Mouse (Mus musculus) urinary bladder, postnatal 14 days (tissue): ENCODE measurements around the gene Sars2.
"Not testable (repeated sequence)": the region's sequence is repeated elsewhere in the genome, so short reads cannot be mapped to it uniquely, and the experiment has no call there.

ENCODE experiments used
- DNase-seq: peaks from one replicate; pipeline ENCODE4 v3.0.0; 2021; ENCODE audit warnings: low spot score

The Sars2 gene

GRCm38 (mm10) chr7:28741709-28742438 is at the start of gene Sars2, which contains the start of gene Mrps12:
Sars2 (plus strand) TSS chr7:28741992.
Mrps12 (minus strand) TSS chr7:28741820.
- peak; percentile 93 for DNase-seq

GRCm38 (mm10) chr7:28692545-28693320 is 49.1 kb upstream of the Sars2 start, which contains the start of gene Fbxo27:
Fbxo27 (plus strand) TSS chr7:28692849.
- DNase-seq, result no peak

GRCm38 (mm10) chr7:28693321-28693966 is 48.3 kb upstream of the Sars2 start:
- DNase-seq, result peak; percentile 85

DNA sequence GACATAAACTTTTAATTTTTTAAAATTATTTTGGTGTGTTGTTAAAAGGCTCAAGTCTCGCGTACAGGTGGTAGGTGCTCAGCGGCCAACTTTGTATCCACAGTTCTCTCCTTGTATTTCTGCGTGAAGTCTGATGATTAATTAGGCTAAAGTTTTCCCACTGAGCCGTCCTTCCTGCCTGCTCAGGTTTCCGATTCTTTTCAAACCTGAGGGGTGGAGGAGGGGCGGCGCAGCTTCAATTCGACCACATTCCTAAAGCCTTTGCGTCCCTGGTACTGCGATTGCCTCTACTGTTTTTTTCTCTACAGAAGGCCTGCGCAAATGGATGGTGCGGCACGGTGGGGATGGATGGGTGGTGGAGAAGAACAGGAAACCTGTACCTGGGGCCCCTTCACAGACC is 47.4 kb upstream of the Sars2 start:
- peak; percentile 45 for DNase-seq

DNA sequence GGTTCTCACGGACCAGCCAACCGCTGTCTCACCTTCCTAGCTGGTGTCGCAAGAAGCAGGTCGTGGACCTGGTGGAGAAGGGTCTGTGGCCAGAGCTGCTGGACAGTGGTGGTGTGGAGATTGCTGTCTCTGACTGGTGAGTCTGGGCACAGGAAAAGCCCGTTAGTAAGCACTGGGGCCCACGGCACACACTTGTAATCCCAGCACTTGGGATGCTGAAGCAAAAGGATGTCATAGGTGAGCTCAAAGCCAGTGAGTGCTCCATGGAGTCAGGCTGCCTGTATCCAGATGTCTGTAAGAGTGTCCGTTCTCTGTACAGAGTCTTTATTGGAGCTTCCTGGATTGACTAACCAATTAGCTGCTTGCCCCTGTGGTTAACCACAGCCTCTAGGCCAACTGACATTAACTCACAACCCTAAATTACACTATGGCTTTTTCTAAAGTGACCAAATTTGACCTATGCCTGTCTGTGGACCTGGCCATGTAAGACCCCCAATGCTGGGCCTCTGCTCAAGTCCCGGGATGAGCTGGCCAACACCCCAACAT is 46.8 kb upstream of the Sars2 start:
- no peak for DNase-seq

DNA sequence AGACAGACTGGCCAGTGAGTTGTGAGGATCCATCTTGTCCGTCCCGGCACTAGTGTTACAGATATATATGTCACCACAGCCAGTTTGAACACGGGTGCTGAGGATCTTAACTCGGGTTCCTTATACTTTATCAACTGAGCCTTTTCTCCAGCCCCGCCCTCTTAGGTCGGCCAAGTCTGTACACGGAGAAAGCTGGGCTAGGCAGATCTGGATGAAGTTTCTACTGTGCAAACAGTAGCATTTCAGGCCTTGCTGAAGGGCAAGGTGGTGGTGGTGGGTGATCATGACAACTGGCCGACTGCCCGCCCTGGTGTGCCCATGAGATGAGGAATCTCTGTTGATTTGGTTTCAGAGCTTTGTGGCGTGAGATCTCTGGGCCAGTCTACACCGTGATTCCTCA is 44.5 kb upstream of the Sars2 start:
- peak; percentile 37 for DNase-seq

GRCm38 (mm10) chr7:28700269-28700668 is 41.5 kb upstream of the Sars2 start:
- no peak for DNase-seq

DNA sequence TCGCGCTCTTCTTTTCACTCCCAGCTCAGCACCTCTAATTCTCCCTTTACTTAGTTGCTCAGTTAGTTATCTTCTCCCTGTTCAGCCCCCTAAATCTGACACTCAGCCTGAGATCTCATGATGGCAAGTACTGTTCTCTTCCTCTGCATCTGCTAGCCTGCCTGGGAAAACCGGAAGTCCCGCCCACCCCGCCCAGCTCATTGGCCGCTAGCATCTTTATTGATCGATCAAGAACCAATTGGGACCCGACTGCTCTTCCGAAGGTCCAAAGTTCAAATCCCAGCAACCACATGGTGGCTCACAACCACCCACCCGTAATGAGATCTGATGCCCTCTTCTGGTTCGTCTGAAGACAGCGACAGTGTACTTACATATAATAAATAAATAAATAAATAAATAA is 40.5 kb upstream of the Sars2 start:
- DNase-seq, result not testable (repeated sequence)

DNA sequence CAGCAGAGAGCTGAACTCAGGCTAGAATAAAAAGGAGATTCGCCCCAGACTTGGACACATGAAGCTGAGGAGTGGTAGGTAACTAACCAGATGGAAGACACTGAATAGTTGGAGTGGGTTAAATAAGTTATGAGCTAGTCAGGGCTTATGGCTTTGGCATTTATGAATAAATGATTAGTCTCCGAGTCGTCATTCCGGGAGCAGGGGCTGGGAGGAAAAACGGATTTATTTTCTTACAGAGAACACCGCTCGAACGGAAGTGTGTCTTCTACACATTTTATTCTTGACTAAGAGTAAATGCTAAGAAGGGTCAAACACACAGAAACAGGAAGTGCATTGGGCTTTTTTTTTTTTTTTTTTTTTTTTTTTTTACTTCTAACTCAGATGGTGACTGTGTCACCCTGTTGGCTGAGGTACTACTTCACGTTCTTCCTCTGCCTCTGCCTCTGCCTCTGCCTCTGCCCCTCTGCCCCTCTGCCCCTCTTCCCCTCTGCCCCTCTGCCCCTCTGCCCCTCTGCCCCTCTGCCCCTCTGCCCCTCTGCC is 39.1 kb upstream of the Sars2 start:
- no peak for DNase-seq

GRCm38 (mm10) chr7:28709454-28709853 is 32.3 kb upstream of the Sars2 start:
- DNase-seq, result no peak

- DNase-seq, result no peak
Observed at GRCm38 (mm10) chr7:28710962-28711361, 30.8 kb upstream of the Sars2 start.

- no peak for DNase-seq
Observed at GRCm38 (mm10) chr7:28714667-28715066, 27.1 kb upstream of the Sars2 start.

DNA sequence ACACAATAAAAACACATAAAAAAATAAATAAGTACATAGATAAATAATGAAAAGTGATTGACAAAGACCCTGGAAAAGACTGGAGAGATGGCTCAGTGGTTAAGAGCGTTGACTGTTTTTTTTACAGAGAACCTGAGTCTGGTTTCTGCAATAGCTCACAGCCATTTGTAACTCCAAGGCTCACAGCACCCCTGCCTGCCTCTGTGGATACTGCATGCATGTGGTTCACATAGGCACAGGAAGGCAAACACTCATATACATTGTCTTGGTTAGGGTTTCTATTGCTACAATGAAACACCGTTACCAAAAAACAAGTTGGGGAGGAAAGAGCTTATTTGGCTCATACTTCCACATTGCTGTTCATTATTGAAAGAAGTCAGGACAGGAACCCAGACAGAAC is 26.2 kb upstream of the Sars2 start:
- DNase-seq, result no peak

GRCm38 (mm10) chr7:28716590-28717281 is 25.1 kb upstream of the Sars2 start, which contains the start of gene Fbxo17:
Fbxo17 (plus strand) TSS chr7:28716804.
- DNase-seq, result peak; percentile 64

DNA sequence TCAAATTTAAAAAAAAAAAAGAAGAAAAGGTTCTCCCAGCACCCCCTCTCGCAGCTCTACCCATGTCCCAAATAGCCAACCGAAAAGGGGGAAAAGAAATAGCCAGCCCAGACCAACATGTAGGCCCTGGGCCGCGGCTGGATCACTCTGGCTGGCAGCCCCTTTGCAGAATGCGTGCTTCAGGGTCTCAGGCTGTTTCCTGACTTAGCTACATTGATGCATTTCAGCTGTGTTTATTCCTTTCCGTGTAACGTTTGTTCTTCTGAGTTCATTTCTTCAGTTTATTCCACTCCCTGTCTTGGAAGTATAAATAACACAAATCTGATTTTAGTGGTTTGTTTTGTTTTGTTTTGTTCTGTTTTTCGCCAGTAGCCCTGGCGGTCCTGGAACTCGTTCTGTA is 24.1 kb upstream of the Sars2 start:
- no peak for DNase-seq

GRCm38 (mm10) chr7:28719159-28719558 is 22.6 kb upstream of the Sars2 start:
- DNase-seq, result no peak

GRCm38 (mm10) chr7:28719650-28720049 is 22.1 kb upstream of the Sars2 start:
- no peak for DNase-seq

- DNase-seq, result no peak
Observed at GRCm38 (mm10) chr7:28720753-28721537, 20.8 kb upstream of the Sars2 start.

DNA sequence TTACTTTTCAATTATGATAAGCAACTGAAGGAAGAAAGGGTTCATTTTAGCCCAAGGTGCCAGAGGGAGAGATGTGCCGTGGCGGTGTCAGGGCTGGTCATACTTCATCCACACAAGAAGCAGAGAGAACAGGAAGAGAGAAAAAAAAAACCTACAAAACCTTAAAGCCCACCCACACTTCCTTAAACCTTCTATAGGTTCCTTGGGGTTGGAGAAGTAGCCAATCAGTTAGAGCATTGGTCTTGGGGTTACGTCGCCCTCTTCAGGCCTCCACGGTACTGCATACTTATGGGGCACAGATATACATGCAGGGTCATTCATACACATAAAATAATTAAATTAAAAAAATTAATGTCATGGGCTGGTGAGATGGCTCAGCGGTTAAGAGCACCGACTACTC is 19.7 kb upstream of the Sars2 start:
- DNase-seq, result no peak

DNA sequence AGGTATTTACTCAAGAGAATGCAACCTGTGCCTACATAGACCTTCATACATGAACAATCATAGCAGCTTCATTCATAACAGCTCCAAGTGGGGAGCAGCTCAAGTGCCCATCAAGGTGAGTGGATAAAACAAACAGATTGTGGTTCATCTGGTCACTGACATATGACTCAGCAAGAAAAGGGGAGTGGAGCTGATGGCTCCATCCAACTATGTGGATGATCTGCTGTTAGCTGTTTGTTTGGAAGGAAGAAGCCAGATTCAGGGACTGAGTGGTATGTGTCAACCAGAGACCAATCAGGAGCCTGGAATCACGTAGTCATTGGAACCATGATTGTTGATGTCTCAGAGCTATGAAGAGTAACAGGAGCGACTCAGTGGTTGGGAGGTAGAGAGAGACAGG is 17.2 kb upstream of the Sars2 start:
- no peak for DNase-seq

DNA sequence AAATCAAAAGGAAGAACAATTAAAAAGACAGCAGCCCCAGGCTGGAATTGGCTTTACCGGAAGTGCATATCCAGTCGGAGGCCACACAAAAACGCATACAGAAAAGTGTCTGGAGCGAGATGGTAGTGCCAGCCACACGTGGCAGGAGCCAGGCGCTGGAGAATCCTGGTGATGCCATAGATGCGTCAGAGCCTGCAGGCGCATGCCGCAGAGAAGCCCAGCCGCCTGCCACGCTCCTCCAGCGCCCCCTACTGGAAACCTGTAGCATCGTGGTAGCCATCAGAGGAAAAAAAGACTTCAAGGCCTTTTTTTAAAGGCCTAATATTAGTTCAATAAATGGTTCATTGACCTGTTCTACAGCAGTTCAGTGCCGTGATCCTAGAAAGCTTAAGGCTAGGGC is 15.2 kb upstream of the Sars2 start:
- peak; percentile 82 for DNase-seq
